Mouse (Mus musculus): ENCODE measurements around the gene Trim2.

Gene Trim2

GRCm38 (mm10) chr3:84253655-84254519, 52.8 kb downstream of the Trim2 start:
- no peak for DNase-seq

GRCm38 (mm10) chr3:84252776-84253654, 53.7 kb downstream of the Trim2 start:
- DNase-seq: no peak

GRCm38 (mm10) chr3:84251721-84252120, 55.0 kb downstream of the Trim2 start:
- no peak for DNase-seq

- DNase-seq: peak; percentile 38
Measured at GRCm38 (mm10) chr3:84250275-84250674, 56.4 kb downstream of the Trim2 start.

GRCm38 (mm10) chr3:84247789-84248188, 58.9 kb downstream of the Trim2 start:
- DNase-seq: no peak

- no peak for DNase-seq
Measured at GRCm38 (mm10) chr3:84246421-84246861, 60.2 kb downstream of the Trim2 start.

- no peak for DNase-seq
Measured at GRCm38 (mm10) chr3:84243116-84243515, 63.6 kb downstream of the Trim2 start.

GRCm38 (mm10) chr3:84242497-84242896, 64.2 kb downstream of the Trim2 start:
- no peak for DNase-seq

- DNase-seq: no peak
Measured at GRCm38 (mm10) chr3:84241098-84241497, 65.6 kb downstream of the Trim2 start.

- DNase-seq: peak; percentile 62
Measured at GRCm38 (mm10) chr3:84235420-84236304, 71.0 kb downstream of the Trim2 start.

GRCm38 (mm10) chr3:84234562-84234961, 72.1 kb downstream of the Trim2 start:
- no peak for DNase-seq

GRCm38 (mm10) chr3:84233663-84234415, 72.8 kb downstream of the Trim2 start:
- DNase-seq: no peak

- DNase-seq: no peak
Measured at GRCm38 (mm10) chr3:84232312-84232711, 74.4 kb downstream of the Trim2 start.

GRCm38 (mm10) chr3:84230988-84231387, 75.7 kb downstream of the Trim2 start:
- peak; percentile 95 for DNase-seq

- peak; percentile 26 for DNase-seq
Measured at GRCm38 (mm10) chr3:84228911-84229310, 77.8 kb downstream of the Trim2 start.

- DNase-seq: peak; percentile 49
Measured at GRCm38 (mm10) chr3:84228203-84228870, 78.3 kb downstream of the Trim2 start.

- no peak for DNase-seq
Measured at GRCm38 (mm10) chr3:84227628-84228027, 79.0 kb downstream of the Trim2 start.

GRCm38 (mm10) chr3:84224982-84225381, 81.7 kb downstream of the Trim2 start:
- DNase-seq: no peak

- DNase-seq: peak; percentile 32
Measured at GRCm38 (mm10) chr3:84220748-84221147, 85.9 kb downstream of the Trim2 start.

GRCm38 (mm10) chr3:84220326-84220725, 86.4 kb downstream of the Trim2 start:
- no peak for DNase-seq

GRCm38 (mm10) chr3:84219720-84220273, 86.9 kb downstream of the Trim2 start:
- DNase-seq: no peak
